Mouse (Mus musculus) spleen, adult 2 months (tissue): ENCODE measurements around the gene Ak1.

Source experiments
- CTCF ChIP-seq: fragments of 200-500 bp; IDR thresholded peaks from 2 replicates; pipeline ENCODE4 v1.5.1; 2011; ENCODE audit warnings: mild to moderate bottlenecking, inconsistent platforms; ENCODE audit not compliant: insufficient read depth, insufficient read length, insufficient replicate concordance; ENCODE audit errors: extremely low read depth
- POLR2A ChIP-seq: fragments of 200-500 bp; IDR thresholded peaks from 2 replicates; pipeline ENCODE4 v1.6.1; 2011; ENCODE audit warnings: low read depth, low read length, inconsistent platforms

DNA sequence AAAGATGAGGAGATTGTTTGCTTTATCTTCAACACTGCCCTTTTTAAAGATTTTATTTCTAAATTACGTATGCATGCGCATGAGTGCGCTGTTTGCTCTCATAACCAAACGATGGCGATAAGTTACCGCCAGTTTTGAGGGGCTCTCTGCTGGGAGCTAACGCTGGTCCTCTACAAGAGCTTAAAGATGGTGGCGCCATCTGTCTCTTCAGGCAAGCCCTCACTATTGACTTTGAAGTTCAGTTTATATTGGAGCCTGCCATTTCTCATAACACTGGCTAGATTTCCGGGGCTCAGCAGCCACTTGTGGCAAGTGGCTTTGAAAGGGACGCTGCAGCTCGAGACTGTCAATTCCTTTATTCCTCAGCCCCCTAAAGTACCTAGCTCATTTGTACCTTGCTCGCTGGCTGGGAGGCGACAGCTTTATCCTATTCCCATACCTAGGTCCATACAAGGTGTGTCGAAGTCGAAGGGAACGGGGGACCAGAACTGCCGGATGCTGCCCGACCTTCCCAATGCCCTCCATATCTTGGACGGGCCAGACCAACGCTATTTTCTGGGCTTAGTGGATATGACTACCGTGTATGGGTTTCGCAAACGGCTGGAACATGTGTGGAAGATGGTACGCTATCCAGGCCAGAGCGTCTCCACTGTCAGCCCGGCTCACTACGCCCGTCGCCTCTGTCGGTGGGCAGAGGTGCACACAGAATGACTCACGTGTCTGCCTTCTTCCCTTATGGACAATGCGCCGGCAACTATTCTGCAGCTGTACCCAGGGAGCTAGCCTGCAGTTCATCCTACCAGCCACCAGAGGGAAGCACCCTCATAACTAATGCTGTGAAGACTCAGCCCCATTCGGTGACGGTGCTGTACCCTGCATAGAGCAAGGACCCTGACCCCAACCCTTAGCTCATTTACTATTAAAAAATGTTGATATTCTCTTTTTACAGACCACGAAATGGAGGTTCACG lies 38.4 kb upstream of the Ak1 start:
- TF ChIP-seq POLR2A (no peak), CTCF (peak; percentile 90; the same call in 1 of the 2 replicates)
